Mouse (Mus musculus): ENCODE data around the gene 9430015G10Rik. TPM values are rescaled to one million over a fixed set of nuclear protein-coding genes. Genes with fewer than 3 reads are reported as not detected.

9430015G10Rik gene
- polyA plus RNA-seq, 1 experiment from 2014 or later = 23.7 TPM

GRCm38 (mm10) chr4:156100501-156100900 is 9.3 kb upstream of the 9430015G10Rik start:
- Histone ChIP-seq H3K9me3 (replicated peaks) (no peaks in the 10 kb centered on the region), H3K4me3 (no peak overlapping the region), H3K9ac (no peak overlapping the region), H3K27me3 (replicated peaks) (no peaks in the 10 kb centered on the region), H3K27ac (ENCODE audit: poor library complexity, severe bottlenecking) (no peak overlapping the region), H3K36me3 (no peaks in the 10 kb centered on the region), H3K4me1 (replicated peaks) (peaks cover 16% of the 10 kb centered on the region), H3K4me2 (no peak overlapping the region)
- WGBS = 82% methylated on average over 5 of the region's 5 CpGs
- ATAC-seq (ENCODE audit: insufficient number of reproducible peaks, low FRiP score) = no peak

- 48% methylated on average over 3 of the region's 3 CpGs for WGBS
- no peaks in the 10 kb centered on the region for H3K9me3 ChIP-seq (replicated peaks)
- no peak overlapping the region for H3K4me2 ChIP-seq
- H3K9ac ChIP-seq = no peak overlapping the region
- no peaks in the 10 kb centered on the region for H3K36me3 ChIP-seq
- no peak for ATAC-seq (ENCODE audit: insufficient number of reproducible peaks, low FRiP score)
- no peak overlapping the region for H3K27ac ChIP-seq (ENCODE audit: poor library complexity, severe bottlenecking)
- H3K27me3 ChIP-seq (replicated peaks) = no peaks in the 10 kb centered on the region
- no peak overlapping the region for H3K4me3 ChIP-seq
- H3K4me1 ChIP-seq (replicated peaks) = peaks cover 16% of the 10 kb centered on the region
These were observed 8.3 kb upstream of the 9430015G10Rik start for GRCm38 (mm10) chr4:156101481-156101903.

- no peak overlapping the region for H3K9ac ChIP-seq
- no peaks in the 10 kb centered on the region for H3K9me3 ChIP-seq (replicated peaks)
- no peak overlapping the region for H3K27ac ChIP-seq (ENCODE audit: poor library complexity, severe bottlenecking)
- WGBS = 50% methylated on average over 4 of the region's 4 CpGs
- H3K4me2 ChIP-seq = no peak overlapping the region
- no peaks in the 10 kb centered on the region for H3K36me3 ChIP-seq
- 0 out of 2 replicates have a peak, but pooled peaks cover 4% of the 10 kb centered on the region for H3K4me1 ChIP-seq (replicated peaks)
- H3K4me3 ChIP-seq = no peak overlapping the region
- no peaks in the 10 kb centered on the region for H3K27me3 ChIP-seq (replicated peaks)
- no peak for ATAC-seq (ENCODE audit: insufficient number of reproducible peaks, low FRiP score)
These were observed 6.4 kb upstream of the 9430015G10Rik start for GRCm38 (mm10) chr4:156103342-156103741.

GRCm38 (mm10) chr4:156108606-156109546 is 906 bp upstream of the 9430015G10Rik start:
- Histone ChIP-seq H3K9me3 (replicated peaks) (no peaks in the 10 kb centered on the region), H3K27me3 (replicated peaks) (no peaks in the 10 kb centered on the region), H3K4me3 (peak overlapping the region; percentile 89), H3K9ac (peak overlapping the region; percentile 68), H3K4me2 (peak overlapping the region; percentile 65), H3K4me1 (replicated peaks) (peaks cover 19% of the 10 kb centered on the region), H3K36me3 (no peaks in the 10 kb centered on the region), H3K27ac (ENCODE audit: poor library complexity, severe bottlenecking) (peak overlapping the region; percentile 68)
- peak; percentile 56; the same call in 1 of the 2 replicates for ATAC-seq (ENCODE audit: insufficient number of reproducible peaks, low FRiP score)
- 26% methylated on average over 13 of the region's 13 CpGs for WGBS

GRCm38 (mm10) chr4:156124077-156124476 is 14.3 kb downstream of the 9430015G10Rik start:
- H3K27me3 ChIP-seq (replicated peaks) = no peaks in the 10 kb centered on the region
- 92% methylated on average over 7 of the region's 7 CpGs for WGBS
- peaks cover 80% of the 10 kb centered on the region for H3K36me3 ChIP-seq
- ATAC-seq (ENCODE audit: insufficient number of reproducible peaks, low FRiP score) = no peak
- H3K27ac ChIP-seq (ENCODE audit: poor library complexity, severe bottlenecking) = no peak overlapping the region
- no peaks in the 10 kb centered on the region for H3K4me1 ChIP-seq (replicated peaks)
- H3K9ac ChIP-seq = no peak overlapping the region
- H3K4me2 ChIP-seq = no peak overlapping the region
- no peaks in the 10 kb centered on the region for H3K9me3 ChIP-seq (replicated peaks)
- H3K4me3 ChIP-seq = no peak overlapping the region

- no peaks in the 10 kb centered on the region for H3K9me3 ChIP-seq (replicated peaks)
- H3K4me3 ChIP-seq = no peak overlapping the region
- peaks cover 67% of the 10 kb centered on the region for H3K36me3 ChIP-seq
- no peak overlapping the region for H3K4me2 ChIP-seq
- no peak overlapping the region for H3K9ac ChIP-seq
- no peak overlapping the region for H3K27ac ChIP-seq (ENCODE audit: poor library complexity, severe bottlenecking)
- H3K4me1 ChIP-seq (replicated peaks) = no peaks in the 10 kb centered on the region
- WGBS = 90% methylated on average over 6 of the region's 6 CpGs
- no peaks in the 10 kb centered on the region for H3K27me3 ChIP-seq (replicated peaks)
- no peak for ATAC-seq (ENCODE audit: insufficient number of reproducible peaks, low FRiP score)
These were observed 15.6 kb downstream of the 9430015G10Rik start for GRCm38 (mm10) chr4:156125393-156125792.

GRCm38 (mm10) chr4:156126841-156127240 is 17.1 kb downstream of the 9430015G10Rik start:
- Histone ChIP-seq H3K27ac (ENCODE audit: poor library complexity, severe bottlenecking) (no peak overlapping the region), H3K9ac (no peak overlapping the region), H3K27me3 (replicated peaks) (no peaks in the 10 kb centered on the region), H3K36me3 (peaks cover 53% of the 10 kb centered on the region), H3K4me1 (replicated peaks) (0 out of 2 replicates have a peak, but pooled peaks cover 2% of the 10 kb centered on the region), H3K4me3 (no peak overlapping the region), H3K9me3 (replicated peaks) (no peaks in the 10 kb centered on the region), H3K4me2 (no peak overlapping the region)
- no peak for ATAC-seq (ENCODE audit: insufficient number of reproducible peaks, low FRiP score)
- WGBS = 81% methylated on average over 7 of the region's 7 CpGs

GRCm38 (mm10) chr4:156128746-156129145 is 19.0 kb downstream of the 9430015G10Rik start:
- Histone ChIP-seq H3K9ac (no peak overlapping the region), H3K4me2 (no peak overlapping the region), H3K36me3 (peaks cover 34% of the 10 kb centered on the region), H3K27me3 (replicated peaks) (no peaks in the 10 kb centered on the region), H3K4me1 (replicated peaks) (0 out of 2 replicates have a peak, but pooled peaks cover 2% of the 10 kb centered on the region), H3K9me3 (replicated peaks) (no peaks in the 10 kb centered on the region), H3K27ac (ENCODE audit: poor library complexity, severe bottlenecking) (no peak overlapping the region), H3K4me3 (no peak overlapping the region)
- WGBS = 72% methylated on average over 5 of the region's 5 CpGs
- no peak for ATAC-seq (ENCODE audit: insufficient number of reproducible peaks, low FRiP score)

- 0 out of 2 replicates have a peak, but pooled peaks cover 2% of the 10 kb centered on the region for H3K4me1 ChIP-seq (replicated peaks)
- no peak within 1 kb of the TSS for H3K27ac ChIP-seq (ENCODE audit: poor library complexity, severe bottlenecking)
- no peaks in the 10 kb centered on the region for H3K9me3 ChIP-seq (replicated peaks)
- 82% methylated on average over 15 of the region's 15 CpGs for WGBS
- H3K27me3 ChIP-seq (replicated peaks) = no peaks in the 10 kb centered on the region
- no peak for ATAC-seq (ENCODE audit: insufficient number of reproducible peaks, low FRiP score)
- H3K4me2 ChIP-seq = no peak within 1 kb of the TSS
- H3K9ac ChIP-seq = no peak within 1 kb of the TSS
- H3K36me3 ChIP-seq = peaks cover 18% of the 10 kb centered on the region
- no peak within 1 kb of the TSS for H3K4me3 ChIP-seq
These were observed 20.7 kb downstream of the 9430015G10Rik start, which contains the start of gene Rnf223 for GRCm38 (mm10) chr4:156130436-156130835. Rnf223 (plus strand) TSS chr4:156130513.

- Histone ChIP-seq H3K9ac (no peak overlapping the region), H3K4me1 (replicated peaks) (0 out of 2 replicates have a peak, but pooled peaks cover 2% of the 10 kb centered on the region), H3K36me3 (peaks cover 13% of the 10 kb centered on the region), H3K4me2 (no peak overlapping the region), H3K9me3 (replicated peaks) (no peaks in the 10 kb centered on the region), H3K4me3 (no peak overlapping the region), H3K27ac (ENCODE audit: poor library complexity, severe bottlenecking) (no peak overlapping the region), H3K27me3 (replicated peaks) (no peaks in the 10 kb centered on the region)
- WGBS = 79% methylated on average over 10 of the region's 10 CpGs
- no peak for ATAC-seq (ENCODE audit: insufficient number of reproducible peaks, low FRiP score)
These were observed 21.2 kb downstream of the 9430015G10Rik start for GRCm38 (mm10) chr4:156130940-156131339.

- Histone ChIP-seq H3K9me3 (replicated peaks) (peaks cover 8% of the 10 kb centered on the region), H3K4me1 (replicated peaks) (0 out of 2 replicates have a peak, but pooled peaks cover 2% of the 10 kb centered on the region), H3K9ac (no peak overlapping the region), H3K27ac (ENCODE audit: poor library complexity, severe bottlenecking) (no peak overlapping the region), H3K36me3 (no peaks in the 10 kb centered on the region), H3K4me3 (no peak overlapping the region), H3K4me2 (no peak overlapping the region), H3K27me3 (replicated peaks) (no peaks in the 10 kb centered on the region)
- ATAC-seq (ENCODE audit: insufficient number of reproducible peaks, low FRiP score) = no peak
- WGBS = 69% methylated on average over 5 of the region's 5 CpGs
These were observed 23.6 kb downstream of the 9430015G10Rik start for GRCm38 (mm10) chr4:156133334-156133733.

Measured in heart, embryonic 12.5 days (tissue).